Mouse (Mus musculus) forebrain, embryonic 10.5 days (tissue): ENCODE data around the gene Capn5. TPM values are rescaled to one million over a fixed set of nuclear protein-coding genes. Genes with fewer than 3 reads are reported as not detected.

Source experiments
- DNase-seq: peaks from one replicate; pipeline ENCODE4 v3.0.0-alpha.2; 2017; ENCODE audit warnings: low spot score; ENCODE audit errors: extremely low spot score
- H3K27ac ChIP-seq: fragments of 300-500 bp; sonication (generic); 2 replicates; pipeline ENCODE4 v1.5.1; 2016; ENCODE audit warnings: mild to moderate bottlenecking
- H3K27me3 ChIP-seq: fragments of 300-500 bp; sonication (generic); 2 replicates; pipeline ENCODE4 v1.6.1; 2016; ENCODE audit warnings: mild to moderate bottlenecking; ENCODE audit not compliant: poor library complexity, severe bottlenecking
- H3K36me3 ChIP-seq: fragments of 300-500 bp; sonication (generic); replicated peaks from 2 replicates; pipeline ENCODE4 v1.6.1; 2016; ENCODE audit warnings: mild to moderate bottlenecking, moderate library complexity
- H3K4me1 ChIP-seq: fragments of 300-500 bp; sonication (generic); 2 replicates; pipeline ENCODE4 v1.6.1; 2016
- H3K4me3 ChIP-seq: fragments of 300-500 bp; sonication (generic); 2 replicates; pipeline ENCODE4 v1.5.1; 2016; ENCODE audit warnings: mild to moderate bottlenecking, moderate library complexity
- H3K9me3 ChIP-seq: fragments of 300-500 bp; sonication (generic); 2 replicates; pipeline ENCODE4 v1.6.1; 2016; ENCODE audit warnings: mild to moderate bottlenecking, moderate library complexity
- WGBS: fragments of 180-500 bp; shearing (Covaris S2); methylation state at CpG from one replicate; pipeline ENCODE4 v1.1.7; 2016; 5-methylcytosine and 5-hydroxymethylcytosine counted together
- polyA plus RNA-seq: library from polyadenylated mRNA; unstranded; fragments of >200 nt; fragmentation: Nextera tagmentation; extraction: Ambion mirVana; gene quantifications from 2 replicates; pipeline ENCODE4 v1.2.1, GENCODE M21; 2016

Gene Capn5
- polyA plus RNA-seq = 5.8 TPM in 2 replicates

DNA sequence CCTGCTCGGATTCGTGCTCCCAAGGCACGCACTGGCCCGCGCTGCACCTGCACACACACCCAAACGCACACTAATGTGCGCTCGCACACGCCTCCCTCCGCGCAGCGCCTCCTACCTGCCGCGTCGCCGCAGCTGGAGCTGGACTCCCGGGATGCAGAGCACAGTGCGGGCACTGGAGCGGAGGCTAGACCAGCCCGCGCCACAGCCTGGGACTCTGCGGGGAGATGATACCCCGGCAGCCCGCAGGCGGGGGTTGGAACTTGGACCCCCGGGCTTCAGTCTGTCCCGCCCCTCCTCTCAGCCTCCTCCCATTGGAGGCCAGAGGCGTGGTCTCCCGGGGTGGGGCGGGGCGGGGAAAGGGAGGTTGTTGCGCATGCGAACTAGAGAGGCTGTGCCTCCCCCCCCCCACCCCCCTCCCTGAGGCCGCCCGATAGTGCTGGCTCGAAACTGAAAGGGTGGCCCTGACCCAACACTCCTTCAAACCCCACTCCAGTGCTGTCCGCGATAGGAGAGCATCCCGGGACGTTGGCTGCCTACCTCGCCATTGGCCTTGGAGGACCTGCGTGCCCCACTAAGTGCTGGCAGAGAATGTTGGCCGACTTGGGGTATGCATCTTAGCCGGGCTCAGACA, at the start of gene Capn5:
Gene Capn5 (minus strand): TSS at position 346 of the 631 bp plus-strand sequence.
- H3K27me3 ChIP-seq = peaks cover 61% of the 10 kb centered on the region
- H3K36me3 ChIP-seq = no peaks in the 10 kb centered on the region
- WGBS = 2% methylated on average over 44 of the region's 44 CpGs
- no peaks in the 10 kb centered on the region for H3K9me3 ChIP-seq
- peak; percentile 76 for DNase-seq
- H3K27ac ChIP-seq = peak within 1 kb of the TSS; percentile 86
- peak within 1 kb of the TSS; percentile 86 for H3K4me3 ChIP-seq
- peaks cover 27% of the 10 kb centered on the region for H3K4me1 ChIP-seq

DNA sequence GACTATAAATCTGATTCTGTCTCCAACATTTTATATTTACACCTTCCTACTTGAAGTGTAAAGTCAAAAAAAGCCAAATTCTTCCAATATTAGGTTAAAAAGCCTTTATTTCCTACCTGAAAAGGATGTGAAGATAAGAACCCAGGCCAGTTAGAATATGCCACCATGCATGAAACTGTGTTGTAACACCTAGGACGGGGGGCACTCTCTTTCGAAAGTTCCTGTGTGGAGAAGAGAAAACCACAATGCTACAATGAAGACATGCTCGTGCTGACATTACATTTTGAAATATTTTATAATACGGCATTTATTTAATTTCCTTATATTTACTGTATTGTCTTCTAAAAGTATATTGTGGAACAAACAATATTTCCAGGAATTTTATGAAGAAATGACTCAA, 45.7 kb upstream of the Capn5 start:
- WGBS = 92% methylated on average over 4 of the region's 4 CpGs
- Histone ChIP-seq H3K4me1 (no peaks in the 10 kb centered on the region), H3K36me3 (peaks cover 5% of the 10 kb centered on the region; the same call in 1 of the 2 replicates), H3K4me3 (no peak overlapping the region), H3K27me3 (no peaks in the 10 kb centered on the region), H3K9me3 (no peaks in the 10 kb centered on the region), H3K27ac (no peak overlapping the region)
- DNase-seq = no peak

GRCm38 (mm10) chr7:98216713-98217112, 38.6 kb upstream of the Capn5 start:
- no peak for DNase-seq

GRCm38 (mm10) chr7:98202946-98203345, 24.9 kb upstream of the Capn5 start:
- no peak for DNase-seq
- no peaks in the 10 kb centered on the region for H3K4me1 ChIP-seq
- no peaks in the 10 kb centered on the region for H3K27me3 ChIP-seq
- no peak overlapping the region for H3K27ac ChIP-seq
- no peaks in the 10 kb centered on the region for H3K9me3 ChIP-seq
- H3K4me3 ChIP-seq = no peak overlapping the region
- 88% methylated on average over 4 of the region's 4 CpGs for WGBS
- H3K36me3 ChIP-seq = no peaks in the 10 kb centered on the region

More at GRCm38 (mm10) chr7:98216713-98217112, 38.6 kb upstream of the Capn5 start:
- H3K4me1 ChIP-seq = no peaks in the 10 kb centered on the region
- H3K4me3 ChIP-seq = no peak overlapping the region
- H3K27me3 ChIP-seq = no peaks in the 10 kb centered on the region
- no peak overlapping the region for H3K27ac ChIP-seq
- peaks cover 4% of the 10 kb centered on the region; the same call in 1 of the 2 replicates for H3K36me3 ChIP-seq
- H3K9me3 ChIP-seq = no peaks in the 10 kb centered on the region

DNA sequence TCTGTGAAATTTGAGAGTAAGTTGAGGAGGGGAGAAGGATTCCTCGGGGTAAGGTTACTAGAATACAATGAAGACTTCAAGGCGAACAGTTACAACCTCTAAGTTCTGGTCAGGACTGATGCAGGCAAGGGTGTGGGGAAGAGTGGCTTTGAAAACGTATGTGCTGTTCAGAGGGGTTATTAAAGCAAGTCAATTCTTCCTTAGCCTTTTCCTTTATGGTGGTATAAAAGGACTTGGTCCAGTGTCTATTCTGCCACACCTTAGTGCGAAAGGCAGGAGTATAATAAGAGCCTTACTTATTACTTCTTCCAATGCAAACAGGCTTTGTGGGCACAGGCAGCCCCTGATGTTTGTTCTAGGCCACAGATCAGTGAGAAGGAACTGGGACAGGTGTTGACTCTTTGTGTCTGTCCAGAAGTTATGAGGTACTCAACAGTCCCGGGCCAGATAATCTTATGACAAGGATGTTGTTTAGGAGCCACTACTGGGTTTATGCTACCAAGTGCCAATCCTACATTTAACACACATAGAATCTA, 23.5 kb upstream of the Capn5 start:
- Histone ChIP-seq H3K27ac (no peak overlapping the region), H3K27me3 (peaks cover 5% of the 10 kb centered on the region), H3K9me3 (no peaks in the 10 kb centered on the region), H3K4me3 (no peak overlapping the region), H3K4me1 (no peaks in the 10 kb centered on the region), H3K36me3 (no peaks in the 10 kb centered on the region)
- DNase-seq = no peak
- WGBS = 84% methylated on average over 5 of the region's 5 CpGs

- Histone ChIP-seq H3K9me3 (no peaks in the 10 kb centered on the region), H3K27ac (no peak overlapping the region), H3K36me3 (no peaks in the 10 kb centered on the region), H3K4me3 (no peak overlapping the region), H3K27me3 (peaks cover 17% of the 10 kb centered on the region), H3K4me1 (no peaks in the 10 kb centered on the region)
- DNase-seq = no peak
- WGBS = 90% methylated on average over 3 of the region's 3 CpGs
Observed at GRCm38 (mm10) chr7:98200396-98200795, 22.3 kb upstream of the Capn5 start.

DNA sequence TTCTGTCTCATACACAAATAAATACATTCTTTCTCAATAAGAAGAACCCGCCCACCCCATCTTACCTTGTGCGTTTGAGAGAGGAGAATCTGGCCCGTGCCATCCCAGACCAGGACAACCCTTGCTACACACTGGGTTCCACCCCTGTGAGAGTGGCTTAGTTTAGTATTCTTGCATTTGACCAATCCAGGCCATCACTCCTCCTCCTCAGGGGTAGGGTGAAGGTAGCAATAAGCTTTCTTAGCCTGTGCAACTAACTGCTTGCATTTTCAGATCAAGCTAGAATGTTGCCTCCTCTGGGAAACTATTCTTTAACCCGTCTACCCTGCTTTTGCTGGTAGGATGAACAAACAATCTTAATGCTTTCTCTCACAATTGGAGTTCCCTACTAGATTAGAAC, 21.3 kb upstream of the Capn5 start, which contains the start of gene B3gnt6:
Gene B3gnt6 (minus strand): TSS at position 101 of the 400 bp plus-strand sequence.
- Histone ChIP-seq H3K27me3 (peaks cover 27% of the 10 kb centered on the region), H3K36me3 (no peaks in the 10 kb centered on the region), H3K4me1 (peaks cover 2% of the 10 kb centered on the region), H3K4me3 (no peak within 1 kb of the TSS), H3K27ac (no peak within 1 kb of the TSS), H3K9me3 (no peaks in the 10 kb centered on the region)
- WGBS = 96% methylated on average over 4 of the region's 4 CpGs
- DNase-seq = no peak

DNA sequence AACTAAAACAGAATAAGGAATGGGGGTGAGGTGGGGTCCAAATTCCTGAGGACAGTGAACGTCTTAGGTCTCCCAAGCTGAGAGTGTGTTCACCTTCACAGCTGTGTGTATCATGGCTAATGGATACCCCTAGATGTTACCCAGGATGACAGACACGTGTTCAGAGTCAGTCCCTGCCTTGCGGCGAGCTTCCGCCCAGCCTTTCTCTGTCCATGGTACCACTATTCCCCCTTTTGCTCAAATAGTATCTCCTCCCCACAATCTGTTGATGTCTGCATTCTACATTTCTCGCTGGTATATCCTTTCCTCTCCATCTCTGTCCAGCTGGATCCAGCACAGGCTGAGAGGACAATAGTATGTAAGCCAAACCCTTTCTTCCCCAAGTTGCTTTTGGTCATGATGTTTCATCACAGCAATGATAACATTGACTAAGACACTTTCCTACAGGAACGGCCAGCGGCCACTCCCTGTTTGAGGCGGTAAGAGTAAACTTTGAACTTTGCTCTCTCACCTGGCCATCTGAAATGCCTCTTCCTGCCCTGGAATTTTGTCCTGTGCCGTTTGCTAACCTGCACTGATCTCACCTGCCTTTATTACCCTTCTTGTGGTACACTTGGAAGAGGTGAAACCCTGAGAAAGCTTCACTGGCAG, 17.2 kb upstream of the Capn5 start:
- Histone ChIP-seq H3K4me3 (no peak overlapping the region), H3K9me3 (no peaks in the 10 kb centered on the region), H3K4me1 (peaks cover 17% of the 10 kb centered on the region), H3K27ac (no peak overlapping the region), H3K36me3 (no peaks in the 10 kb centered on the region), H3K27me3 (peaks cover 67% of the 10 kb centered on the region)
- WGBS = 46% methylated on average over 10 of the region's 10 CpGs
- no peak for DNase-seq

DNA sequence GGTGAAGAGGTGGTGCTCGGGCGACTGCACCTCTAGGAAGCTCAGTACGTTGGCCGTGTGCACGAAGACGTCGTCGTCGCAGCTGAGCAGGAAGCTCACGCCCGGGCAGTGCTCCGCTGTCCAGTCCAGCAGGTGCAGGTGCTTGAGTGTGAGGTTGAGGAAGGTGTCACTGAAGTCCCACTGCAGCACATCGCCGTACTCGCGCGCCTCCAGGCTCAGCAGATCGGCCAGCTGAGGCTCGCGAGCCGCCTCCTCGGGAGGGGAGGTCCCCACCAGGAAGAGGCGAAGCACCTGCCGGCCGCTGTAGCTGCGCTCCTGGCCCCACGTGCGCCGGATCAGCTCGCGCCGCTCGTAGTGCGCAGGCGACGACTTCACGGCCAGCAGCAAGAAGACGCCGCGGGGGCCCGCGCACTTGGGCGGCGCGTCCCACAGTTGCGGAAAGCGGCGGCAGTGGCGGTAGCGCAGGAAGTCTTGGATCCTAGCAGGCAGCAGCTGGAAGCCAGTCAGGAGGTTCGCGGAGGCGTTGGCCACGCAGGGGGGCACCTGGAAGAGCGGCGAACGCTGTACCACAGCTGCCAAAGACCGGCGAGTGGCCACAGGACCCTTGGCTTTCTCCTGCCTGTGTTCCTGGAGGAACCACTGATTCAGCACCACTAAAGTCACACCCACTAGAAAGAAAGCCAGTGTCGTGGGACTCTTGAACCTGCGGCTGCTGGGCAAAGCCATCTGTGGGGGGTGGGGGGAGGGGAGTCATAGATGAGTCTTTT, 16.1 kb upstream of the Capn5 start:
- H3K36me3 ChIP-seq = no peaks in the 10 kb centered on the region
- DNase-seq = no peak
- WGBS = 3% methylated on average over 61 of the region's 61 CpGs

DNA sequence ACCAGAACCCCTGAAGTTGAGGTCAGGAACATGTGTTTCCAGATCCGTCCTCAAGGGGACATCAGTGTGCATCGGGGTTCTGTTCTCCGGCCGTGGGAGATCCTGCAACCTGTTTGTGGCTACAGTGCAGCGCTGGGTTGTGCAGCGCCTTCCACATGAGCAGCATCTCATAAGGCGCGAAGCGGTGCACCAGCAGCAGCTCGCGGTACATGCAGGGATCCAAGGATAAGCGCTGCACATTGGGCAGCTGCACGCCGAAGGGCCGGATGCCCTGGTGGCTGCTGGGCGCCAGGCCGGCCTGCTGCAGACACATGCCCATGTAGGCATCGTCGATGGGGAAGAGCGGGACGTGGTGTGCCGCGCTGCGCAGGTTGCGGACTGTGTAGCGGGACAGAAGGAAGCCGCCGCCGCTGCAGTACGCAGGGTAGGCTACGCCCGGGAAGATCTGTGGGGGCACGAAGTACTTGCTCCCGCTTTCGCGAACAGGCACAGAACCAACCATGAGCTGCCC, 15.5 kb upstream of the Capn5 start:
- DNase-seq = no peak
- H3K27me3 ChIP-seq = peaks cover 84% of the 10 kb centered on the region
- H3K4me3 ChIP-seq = peak overlapping the region; percentile 53
- peaks cover 23% of the 10 kb centered on the region for H3K4me1 ChIP-seq
- no peak overlapping the region for H3K27ac ChIP-seq
- no peaks in the 10 kb centered on the region for H3K9me3 ChIP-seq
- H3K36me3 ChIP-seq = no peaks in the 10 kb centered on the region
- 6% methylated on average over 36 of the region's 36 CpGs for WGBS

More for the DNA sequence above, 16.1 kb upstream of the Capn5 start:
- H3K27me3 ChIP-seq = peaks cover 78% of the 10 kb centered on the region
- H3K9me3 ChIP-seq = no peaks in the 10 kb centered on the region
- H3K4me3 ChIP-seq = peak overlapping the region; percentile 53
- 0 out of 2 replicates have a peak overlapping the region, but pooled peaks have one; percentile 30 for H3K27ac ChIP-seq
- peaks cover 23% of the 10 kb centered on the region for H3K4me1 ChIP-seq

DNA sequence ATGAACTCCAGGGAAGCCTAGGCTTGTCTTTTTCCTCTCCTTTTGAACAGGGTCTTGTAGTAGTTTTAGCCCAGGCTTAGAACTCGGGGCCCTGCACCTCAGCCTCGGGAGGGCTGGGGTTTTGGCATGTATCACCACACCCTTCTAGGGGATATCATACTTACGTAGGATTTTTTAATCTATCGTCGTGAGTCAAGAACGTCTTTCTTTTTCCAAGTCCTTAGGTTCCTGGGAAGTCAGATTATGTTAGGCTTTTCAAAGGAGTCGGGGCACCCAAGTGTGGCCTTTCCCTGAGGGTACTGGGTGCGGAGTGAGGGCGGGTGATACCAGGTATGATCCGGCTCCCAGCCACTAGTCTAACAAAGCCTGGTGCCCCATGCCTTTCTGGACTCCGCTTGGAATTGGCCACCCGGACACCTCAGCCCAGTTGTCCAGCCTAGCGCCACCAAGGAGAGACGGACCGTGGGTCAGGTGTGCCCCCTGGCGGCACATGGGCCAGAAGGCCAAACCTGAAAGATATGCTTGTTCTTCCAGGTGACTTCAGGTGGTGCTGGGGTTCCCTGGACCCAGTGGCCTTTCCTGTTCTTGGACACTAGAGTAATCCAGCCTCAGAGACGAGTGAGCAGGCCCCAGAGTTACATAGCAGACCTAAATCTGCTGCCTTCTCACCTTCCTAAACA, 13.6 kb upstream of the Capn5 start:
- Histone ChIP-seq H3K27ac (no peak overlapping the region), H3K4me3 (no peak overlapping the region), H3K36me3 (no peaks in the 10 kb centered on the region), H3K9me3 (no peaks in the 10 kb centered on the region), H3K27me3 (peaks cover 88% of the 10 kb centered on the region), H3K4me1 (peaks cover 31% of the 10 kb centered on the region)
- peak; percentile 12 for DNase-seq
- WGBS = 67% methylated on average over 17 of the region's 17 CpGs

DNA sequence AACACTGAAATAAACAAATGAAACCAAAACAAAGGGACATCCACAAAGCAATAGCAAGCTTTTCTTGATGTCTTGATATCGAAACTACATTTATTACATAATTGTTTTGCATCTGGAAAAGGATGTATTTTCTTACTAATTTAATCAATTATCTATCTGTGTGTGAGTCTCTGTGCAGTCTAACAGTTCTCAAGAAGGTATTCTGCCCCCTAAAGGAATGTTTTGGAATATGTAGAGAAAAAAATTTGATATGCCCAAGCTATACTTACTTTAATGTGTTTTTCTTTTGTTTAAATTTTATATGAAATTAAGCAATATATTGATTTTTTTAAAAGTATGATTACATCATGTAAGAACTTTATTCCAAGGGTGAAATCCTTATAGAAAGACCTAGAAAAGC, 12.5 kb upstream of the Capn5 start:
- Histone ChIP-seq H3K4me1 (peaks cover 42% of the 10 kb centered on the region), H3K36me3 (no peaks in the 10 kb centered on the region), H3K27ac (no peak overlapping the region), H3K4me3 (no peak overlapping the region), H3K9me3 (no peaks in the 10 kb centered on the region), H3K27me3 (peaks cover 83% of the 10 kb centered on the region)
- WGBS = 88% methylated on average over 1 of the region's 1 CpGs
- DNase-seq = no peak
